Mouse (Mus musculus) small intestine, adult 2 months (tissue): ENCODE results near the gene Tns3.

Experiments
- CTCF ChIP-seq: fragments of 200-500 bp; IDR thresholded peaks from 2 replicates; pipeline ENCODE4 v1.5.1; 2012; ENCODE audit warnings: low read depth, mild to moderate bottlenecking, control low read depth, inconsistent platforms, low read length, moderate library complexity, mixed read lengths; ENCODE audit not compliant: insufficient replicate concordance, insufficient read length; ENCODE audit errors: extremely low read depth
- POLR2A ChIP-seq: fragments of 200-500 bp; IDR thresholded peaks from 2 replicates; pipeline ENCODE4 v1.6.1; 2012; ENCODE audit warnings: low read depth, mild to moderate bottlenecking, control low read depth, inconsistent platforms, low read length, moderate library complexity

- TF ChIP-seq POLR2A = no peak
- TF ChIP-seq CTCF = no peak
These were observed 38.3 kb downstream of the Tns3 start for GRCm38 (mm10) chr11:8625915-8626604.
